Comparison of ENCODE assay signal across 12 mouse cellular contexts in the genomic region with DNA sequence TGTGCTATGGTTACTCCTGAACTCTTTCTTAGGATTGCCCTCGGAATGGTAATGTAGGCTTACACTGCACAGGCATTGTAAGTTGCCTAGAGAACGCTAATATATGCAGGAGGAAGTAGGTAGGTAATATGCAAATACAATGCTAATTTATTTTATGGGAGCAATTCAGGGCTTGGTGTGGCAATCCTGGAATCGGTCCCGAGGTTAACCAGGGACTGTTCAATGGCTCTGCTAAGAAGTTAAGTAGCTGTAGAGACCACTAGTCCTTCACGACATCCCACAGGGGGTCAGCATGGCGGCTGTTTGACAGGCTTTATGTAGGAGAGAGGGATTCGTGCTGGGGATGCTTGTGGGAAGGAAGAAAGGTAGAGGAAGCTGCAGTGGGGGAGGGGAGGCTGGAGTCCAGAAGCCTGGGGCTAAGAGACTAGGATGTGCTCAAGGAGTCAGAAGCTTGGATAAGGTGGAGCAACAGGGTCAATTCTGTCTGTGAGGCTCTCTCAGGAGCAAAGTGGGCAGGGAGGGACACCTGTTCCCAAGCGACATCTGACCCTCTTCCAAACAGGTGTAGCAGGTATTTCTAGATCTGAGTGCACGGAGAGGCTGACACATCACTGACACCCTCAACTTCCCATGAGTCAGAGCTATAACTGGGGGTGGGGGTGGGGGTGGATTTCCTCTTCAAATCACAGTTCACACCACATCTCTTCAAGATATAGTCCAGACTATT. TPM values are rescaled to one million over a fixed set of nuclear protein-coding genes. Genes with fewer than 3 reads are reported as not detected.
DNase-seq lines count a peak whose midpoint lies in the region; ATAC-seq and TF ChIP-seq lines count a peak whose summit lies in the region.
"Had no signal": no experiment of that assay in that cellular context is flagged by ENCODE, and none has a peak within 500 bp of the region (broad histone marks: within the 10 kb centered on the region; RNA-seq: fewer than 3 reads in every experiment).

No protein-coding gene starts in this region.

- H3K27ac ChIP-seq in heart, embryonic 10.5 days, result peak overlapping the region; percentile 65
- H3K27ac ChIP-seq in lung, embryonic 16.5 days (ENCODE audit: low read length), result no peak overlapping the region
- H3K27ac ChIP-seq in embryonic fibroblast, embryonic 13.5 days (ENCODE audit: insufficient read depth, low read length), result 0 out of 2 replicates have a peak overlapping the region, but pooled peaks have one; percentile 11
- H3K27ac ChIP-seq in stomach, embryonic 14.5 days (ENCODE audit: low read length), result no peak overlapping the region

- H3K9ac ChIP-seq in lung, embryonic 16.5 days (ENCODE audit: low read length), result no peak overlapping the region
- H3K9ac ChIP-seq in stomach, embryonic 14.5 days (replicated peaks; ENCODE audit: low read depth, low read length), result no peak overlapping the region

- intact Hi-C loops in heart, postnatal 14 days (cut with DNase I), result no loop called here

- peaks cover 25% of the 10 kb centered on the region for H3K4me1 ChIP-seq in heart, embryonic 10.5 days
- H3K4me1 ChIP-seq in lung, embryonic 16.5 days (replicated peaks; ENCODE audit: control insufficient read depth, insufficient read depth, low read length), result no peaks in the 10 kb centered on the region
- H3K4me1 ChIP-seq in lung, adult 2 months (ENCODE audit: control insufficient read depth, insufficient read depth, low read length), result no peaks in the 10 kb centered on the region
- H3K4me1 ChIP-seq in embryonic fibroblast, embryonic 13.5 days (ENCODE audit: control insufficient read depth, insufficient read depth, low read length), result peaks cover 9% of the 10 kb centered on the region
- H3K4me1 ChIP-seq in stomach, embryonic 14.5 days (ENCODE audit: control insufficient read depth, insufficient read depth, low read length), result no peaks in the 10 kb centered on the region

- TF ChIP-seq POLR2A in lung, adult 2 months (IDR thresholded peaks at IDR 0.05; ENCODE audit: borderline replicate concordance, extremely low read depth, low read depth, low read length), result no peak
- TF ChIP-seq POLR2A in embryonic fibroblast, embryonic 13.5 days (IDR thresholded peaks at IDR 0.05; ENCODE audit: low read depth, low read length), result no peak

- H3K36me3 ChIP-seq in heart, embryonic 10.5 days, result no peaks in the 10 kb centered on the region
- H3K36me3 ChIP-seq in lung, embryonic 16.5 days (ENCODE audit: control insufficient read depth, insufficient read depth, low read length), result no peaks in the 10 kb centered on the region
- H3K36me3 ChIP-seq in stomach, embryonic 14.5 days (ENCODE audit: control insufficient read depth, insufficient read depth, low read length), result no peaks in the 10 kb centered on the region

- no peak for DNase-seq in heart, embryonic 10.5 days (ENCODE audit: low spot score)
- DNase-seq in heart, postnatal 14 days, result no peak
- DNase-seq in lung, adult 2 months, result no peak
- no peak for DNase-seq in adipocyte (ENCODE audit: low spot score)
- DNase-seq: B cell, adult 2 months; cerebellum, adult 9-10 months; kidney, postnatal 25 days had no signal

- peak; percentile 74 for ATAC-seq in lung, embryonic 16.5 days (ENCODE audit: low read depth)
- ATAC-seq in stomach, embryonic 14.5 days (ENCODE audit: insufficient number of reproducible peaks, insufficient read depth, low FRiP score, low read depth), result 0 out of 2 replicates have a peak, but pooled peaks have one; percentile 21
- ATAC-seq in inflammation-experienced regulatory T-cells, adult 6 months, result no peak
- ATAC-seq: midbrain, embryonic 16.5 days had no signal

- no peak overlapping the region for H3K4me2 ChIP-seq in lung, embryonic 16.5 days (ENCODE audit: low read depth, low read length)
- H3K4me2 ChIP-seq in stomach, embryonic 14.5 days (replicated peaks; ENCODE audit: low read depth, low read length), result no peak overlapping the region

- H3K9me3 ChIP-seq in heart, embryonic 10.5 days, result no peaks in the 10 kb centered on the region
- peaks cover 6% of the 10 kb centered on the region; the same call in 1 of the 2 replicates for H3K9me3 ChIP-seq in lung, embryonic 16.5 days (ENCODE audit: control insufficient read depth, low read length)
- H3K9me3 ChIP-seq in stomach, embryonic 14.5 days (ENCODE audit: control insufficient read depth, low read depth, low read length), result no peaks in the 10 kb centered on the region

- TF ChIP-seq CTCF in lung, adult 2 months (IDR thresholded peaks at IDR 0.05; ENCODE audit: insufficient read depth, low read length), result no peak
- no peak for TF ChIP-seq CTCF in embryonic fibroblast, embryonic 13.5 days (IDR thresholded peaks at IDR 0.05; ENCODE audit: borderline replicate concordance, insufficient read depth, low read length)

- WGBS in heart, embryonic 10.5 days, result 58% methylated on average over 9 of the region's 9 CpGs
- WGBS in lung, embryonic 16.5 days, result 47% methylated on average over 9 of the region's 9 CpGs
- WGBS in lung, adult 2 months, result 48% methylated on average over 9 of the region's 9 CpGs
- 56% methylated on average over 9 of the region's 9 CpGs for WGBS in stomach, embryonic 14.5 days

- H3K27me3 ChIP-seq in heart, embryonic 10.5 days (ENCODE audit: insufficient read depth, poor library complexity, severe bottlenecking), result no peaks in the 10 kb centered on the region
- no peaks in the 10 kb centered on the region for H3K27me3 ChIP-seq in lung, embryonic 16.5 days (ENCODE audit: control insufficient read depth, insufficient read depth, low read depth, low read length)
- no peaks in the 10 kb centered on the region for H3K27me3 ChIP-seq in stomach, embryonic 14.5 days (ENCODE audit: control insufficient read depth, insufficient read depth, low read length)

- no peak overlapping the region for H3K4me3 ChIP-seq in heart, embryonic 10.5 days
- no peak overlapping the region for H3K4me3 ChIP-seq in lung, embryonic 16.5 days (ENCODE audit: low read length)
- no peak overlapping the region for H3K4me3 ChIP-seq in lung, adult 2 months (replicated peaks; ENCODE audit: extremely low read depth, low read depth, low read length)
- H3K4me3 ChIP-seq in embryonic fibroblast, embryonic 13.5 days (ENCODE audit: insufficient read depth, low read length), result no peak overlapping the region
- no peak overlapping the region for H3K4me3 ChIP-seq in stomach, embryonic 14.5 days (ENCODE audit: low read depth, low read length)

RNA-seq across cellular contexts. Expression of gene Nek2, which starts 19.0 kb away (rescaled TPM):
- polyA plus RNA-seq in heart, embryonic 10.5 days (2016; fragmentation: Nextera tagmentation; extraction: Ambion mirVana), result 41.4 and 43.0 TPM in 2 replicates
- 1 to 10 TPM; 2.6 to 4.1 TPM for total RNA-seq in heart, postnatal 14 days (2021)
- 52.9 and 54.5 TPM in 2 replicates for polyA plus RNA-seq in lung, embryonic 16.5 days (2015; fragmentation: Nextera tagmentation; extraction: Ambion mirVana)
- 1.9 and 3.7 TPM in 2 replicates for polyA plus RNA-seq in lung, adult 2 months (2012; rRNA removed)
- 13.6 and 20.9 TPM in 2 replicates for polyA plus RNA-seq in embryonic fibroblast, embryonic 13.5 days (2011; ENCODE audit: insufficient read length, low read depth, missing spikeins)
- 26.7 and 31.0 TPM in 2 replicates for polyA plus RNA-seq in stomach, embryonic 14.5 days (2014; fragmentation: Nextera tagmentation; extraction: Ambion mirVana)
- polyA plus RNA-seq in inflammation-experienced regulatory T-cells, adult 6 months (2017; shearing (Covaris generic)), result 10 to 100 TPM in 1 of 3 experiments, 1 to 10 TPM in 1, under 1 TPM in 1; 0.50 to 17.7 (median 1.4) TPM

Comparison
In these comparisons a context has a peak if more than half of its experiments do, and no peak if none do; other contexts are left out.
1. H3K27ac ChIP-seq: peak in heart, embryonic 10.5 days (single experiment) and embryonic fibroblast, embryonic 13.5 days (single experiment); none in lung, embryonic 16.5 days (single experiment) and stomach, embryonic 14.5 days (single experiment).